Comparison of ENCODE assay signal across 9 mouse cellular contexts in the genomic region with DNA sequence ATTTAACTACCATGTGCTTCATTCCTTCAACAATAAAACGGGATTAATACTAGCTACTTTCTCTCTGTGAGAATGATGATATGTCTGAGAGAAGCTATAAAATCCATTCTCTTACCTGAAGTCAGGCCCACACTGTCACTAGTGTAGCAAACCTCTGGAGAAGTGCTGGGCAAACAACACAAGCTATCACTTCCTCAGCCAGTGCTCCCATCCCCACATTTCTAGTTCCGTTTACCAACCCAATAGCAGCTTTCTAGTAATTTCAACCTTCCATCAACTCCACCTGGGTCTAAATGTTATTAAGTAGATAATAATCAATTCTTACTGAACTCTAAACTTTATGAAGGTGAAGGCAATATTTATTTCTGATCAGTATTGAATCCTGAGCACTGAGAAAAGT. TPM values are rescaled to one million over a fixed set of nuclear protein-coding genes. Genes with fewer than 3 reads are reported as not detected.
DNase-seq lines count a peak whose midpoint lies in the region; ATAC-seq lines count a peak whose summit lies in the region.
"Had no signal": no experiment of that assay in that cellular context is flagged by ENCODE, and none has a peak within 500 bp of the region (broad histone marks: within the 10 kb centered on the region; RNA-seq: fewer than 3 reads in every experiment).

No protein-coding gene starts in this region.

- peak overlapping the region; percentile 97 for H3K4me3 ChIP-seq in heart, embryonic 16.5 days (ENCODE audit: low read length)
- peak overlapping the region; percentile 95 for H3K4me3 ChIP-seq in embryonic facial prominence, embryonic 12.5 days
- peak overlapping the region; percentile 66 for H3K4me3 ChIP-seq in intestine, embryonic 14.5 days (ENCODE audit: low read depth, low read length)
- peak overlapping the region; percentile 26 for H3K4me3 ChIP-seq in midbrain, embryonic 16.5 days (ENCODE audit: low read depth, low read length)

- no peak for ATAC-seq in heart, embryonic 16.5 days (replicated peaks; ENCODE audit: extremely low read depth, insufficient read depth, low FRiP score)
- ATAC-seq in embryonic facial prominence, embryonic 12.5 days (ENCODE audit: insufficient number of reproducible peaks, insufficient read depth, low FRiP score, low TSS enrichment): no peak
- ATAC-seq in intestine, embryonic 14.5 days (replicated peaks; ENCODE audit: low FRiP score, low TSS enrichment, low read depth): no peak
- no peak for ATAC-seq in midbrain, embryonic 16.5 days

- H3K4me2 ChIP-seq in heart, embryonic 16.5 days (ENCODE audit: low read depth, low read length): peak overlapping the region; percentile 85
- H3K4me2 ChIP-seq in embryonic facial prominence, embryonic 12.5 days (replicated peaks): peak overlapping the region; percentile 83
- H3K4me2 ChIP-seq in intestine, embryonic 14.5 days (ENCODE audit: low read length): peak overlapping the region; percentile 88
- peak overlapping the region; percentile 90 for H3K4me2 ChIP-seq in midbrain, embryonic 16.5 days (ENCODE audit: low read length)

- H3K9me3 ChIP-seq in heart, embryonic 16.5 days (replicated peaks; ENCODE audit: control insufficient read depth, low read length): no peaks in the 10 kb centered on the region
- no peaks in the 10 kb centered on the region for H3K9me3 ChIP-seq in embryonic facial prominence, embryonic 12.5 days
- no peaks in the 10 kb centered on the region for H3K9me3 ChIP-seq in intestine, embryonic 14.5 days (ENCODE audit: control insufficient read depth, low read length)
- no peaks in the 10 kb centered on the region for H3K9me3 ChIP-seq in midbrain, embryonic 16.5 days (replicated peaks; ENCODE audit: control insufficient read depth, low read length, poor library complexity, severe bottlenecking)

- H3K36me3 ChIP-seq in heart, embryonic 16.5 days (ENCODE audit: control insufficient read depth, insufficient read depth): no peaks in the 10 kb centered on the region
- H3K36me3 ChIP-seq in embryonic facial prominence, embryonic 12.5 days: no peaks in the 10 kb centered on the region
- H3K36me3 ChIP-seq in intestine, embryonic 14.5 days (ENCODE audit: control insufficient read depth, insufficient read depth, low read length): no peaks in the 10 kb centered on the region
- H3K36me3 ChIP-seq in midbrain, embryonic 16.5 days (ENCODE audit: control insufficient read depth, insufficient read depth, low read length): no peaks in the 10 kb centered on the region

- 52% methylated on average over 2 of the region's 2 CpGs for WGBS in heart, embryonic 16.5 days
- 34% methylated on average over 2 of the region's 2 CpGs for WGBS in embryonic facial prominence, embryonic 12.5 days
- WGBS in intestine, embryonic 14.5 days: 21% methylated on average over 2 of the region's 2 CpGs
- WGBS in midbrain, embryonic 16.5 days: 29% methylated on average over 2 of the region's 2 CpGs

- no peak for DNase-seq in heart, adult 9 months (ENCODE audit: low spot score in 2 of 2)
- DNase-seq in intestine, embryonic 14.5 days (ENCODE audit: low spot score): no peak
- no peak for DNase-seq in spleen, postnatal 36 days (ENCODE audit: low spot score in 2 of 2)
- DNase-seq in cerebellum, adult 8-10 months: no peak
- no peak for DNase-seq in adrenal gland, postnatal 25 days
- DNase-seq: cerebellum, adult 9-11 months had no signal

- H3K27ac ChIP-seq in heart, embryonic 16.5 days (ENCODE audit: low read length): no peak overlapping the region
- H3K27ac ChIP-seq in embryonic facial prominence, embryonic 12.5 days: no peak overlapping the region
- no peak overlapping the region for H3K27ac ChIP-seq in intestine, embryonic 14.5 days (ENCODE audit: low read depth)
- no peak overlapping the region for H3K27ac ChIP-seq in midbrain, embryonic 16.5 days (ENCODE audit: low read length)

- peaks cover 25% of the 10 kb centered on the region for H3K4me1 ChIP-seq in heart, embryonic 16.5 days (ENCODE audit: control insufficient read depth, insufficient read depth, low read length)
- H3K4me1 ChIP-seq in embryonic facial prominence, embryonic 12.5 days: peaks cover 14% of the 10 kb centered on the region
- H3K4me1 ChIP-seq in intestine, embryonic 14.5 days (replicated peaks; ENCODE audit: control insufficient read depth, insufficient read depth, low read length): peaks cover 23% of the 10 kb centered on the region
- peaks cover 33% of the 10 kb centered on the region for H3K4me1 ChIP-seq in midbrain, embryonic 16.5 days (ENCODE audit: control insufficient read depth, insufficient read depth, low read length)

- H3K27me3 ChIP-seq in heart, embryonic 16.5 days (ENCODE audit: control insufficient read depth, insufficient read depth, low read length): no peaks in the 10 kb centered on the region
- H3K27me3 ChIP-seq in embryonic facial prominence, embryonic 12.5 days: no peaks in the 10 kb centered on the region
- H3K27me3 ChIP-seq in intestine, embryonic 14.5 days (replicated peaks; ENCODE audit: control insufficient read depth, insufficient read depth, low read length): no peaks in the 10 kb centered on the region
- no peaks in the 10 kb centered on the region for H3K27me3 ChIP-seq in midbrain, embryonic 16.5 days (ENCODE audit: control insufficient read depth, insufficient read depth, low read depth, low read length)

- peak overlapping the region; percentile 50 for H3K9ac ChIP-seq in heart, embryonic 16.5 days (ENCODE audit: low read length)
- H3K9ac ChIP-seq in embryonic facial prominence, embryonic 12.5 days: peak overlapping the region; percentile 95; the same call in 1 of the 2 replicates
- H3K9ac ChIP-seq in intestine, embryonic 14.5 days (ENCODE audit: low read length): peak overlapping the region; percentile 88; the same call in 1 of the 2 replicates
- H3K9ac ChIP-seq in midbrain, embryonic 16.5 days (ENCODE audit: low read depth, low read length): no peak overlapping the region

RNA-seq across cellular contexts. Expression of a gene that starts 2.6 kb away (rescaled TPM):
- 6.1 and 7.2 TPM in 2 replicates for polyA plus RNA-seq in heart, embryonic 16.5 days (2015; fragmentation: Nextera tagmentation; extraction: Ambion mirVana)
- polyA plus RNA-seq in embryonic facial prominence, embryonic 12.5 days (2016; fragmentation: Nextera tagmentation; extraction: Ambion mirVana): 17.0 and 18.8 TPM in 2 replicates
- 15.5 and 16.6 TPM in 2 replicates for polyA plus RNA-seq in intestine, embryonic 14.5 days (2014; fragmentation: Nextera tagmentation; extraction: Ambion mirVana)
- 9.4 TPM in 2 replicates for polyA plus RNA-seq in midbrain, embryonic 16.5 days (2015; fragmentation: Nextera tagmentation; extraction: Ambion mirVana)
- total RNA-seq in adrenal gland, postnatal 25 days (2021): 34.8 and 38.9 TPM in 2 replicates

RNA-seq across cellular contexts. Expression of a gene that starts 20.9 kb away (rescaled TPM):
- 15.5 and 43.3 TPM in 2 replicates for polyA plus RNA-seq in heart, embryonic 16.5 days (2015; fragmentation: Nextera tagmentation; extraction: Ambion mirVana)
- 5.6 and 24.4 TPM in 2 replicates for polyA plus RNA-seq in embryonic facial prominence, embryonic 12.5 days (2016; fragmentation: Nextera tagmentation; extraction: Ambion mirVana)
- polyA plus RNA-seq in intestine, embryonic 14.5 days (2014; fragmentation: Nextera tagmentation; extraction: Ambion mirVana): 43.2 and 55.6 TPM in 2 replicates
- 5.3 and 6.4 TPM in 2 replicates for polyA plus RNA-seq in midbrain, embryonic 16.5 days (2015; fragmentation: Nextera tagmentation; extraction: Ambion mirVana)
- 267 and 689 TPM in 2 replicates for total RNA-seq in adrenal gland, postnatal 25 days (2021)

Comparison
In these comparisons a context has a peak if more than half of its experiments do, and no peak if none do; other contexts are left out.
1. H3K4me3 ChIP-seq: peak in every context shown above with its lines; median percentile 97 in heart, embryonic 16.5 days; 95 in embryonic facial prominence, embryonic 12.5 days; 66 in intestine, embryonic 14.5 days; 26 in midbrain, embryonic 16.5 days.